Mouse (Mus musculus): ENCODE results near the gene Siah2.

The Siah2 gene

DNA sequence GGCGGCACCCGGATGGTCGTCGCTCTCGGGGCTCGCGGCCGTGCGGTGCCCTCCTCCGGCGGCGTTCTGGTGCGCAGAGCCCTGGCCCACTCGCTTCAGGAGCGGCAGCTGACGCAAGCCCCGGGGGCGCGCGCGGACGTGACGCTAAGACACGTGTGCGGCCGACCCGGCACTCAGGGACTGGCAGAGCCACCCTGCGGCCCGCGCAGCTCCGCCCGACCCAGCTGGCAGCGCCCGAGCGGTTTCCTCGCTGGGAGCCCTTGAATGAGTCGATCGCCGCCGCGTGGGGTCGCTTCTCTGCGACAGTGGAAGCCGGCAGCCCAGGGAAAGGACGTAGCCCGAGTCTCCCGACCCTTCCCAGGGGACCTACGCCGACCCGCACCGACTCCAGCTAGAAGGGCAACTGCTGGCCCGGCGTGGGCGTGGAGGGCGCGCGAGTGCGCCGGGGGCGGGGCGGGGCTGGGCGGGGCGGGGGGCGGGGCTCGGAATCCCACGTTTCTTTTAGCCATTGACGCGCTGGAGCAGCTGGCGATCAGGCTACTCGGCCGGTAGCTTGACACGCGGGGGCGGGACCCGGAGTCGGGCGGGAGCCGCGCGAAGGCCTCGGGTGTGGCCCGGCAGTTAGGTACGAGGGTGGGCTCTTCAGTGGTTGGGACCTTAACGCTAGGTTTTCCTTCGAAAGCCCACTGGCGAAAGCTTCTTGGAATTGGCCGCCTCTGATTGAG, at the start of gene Siah2:
Gene Siah2, minus strand, starts transcription at position 404 of the 725 bp plus-strand sequence.
- DNase-seq, result peak; percentile 92

DNA sequence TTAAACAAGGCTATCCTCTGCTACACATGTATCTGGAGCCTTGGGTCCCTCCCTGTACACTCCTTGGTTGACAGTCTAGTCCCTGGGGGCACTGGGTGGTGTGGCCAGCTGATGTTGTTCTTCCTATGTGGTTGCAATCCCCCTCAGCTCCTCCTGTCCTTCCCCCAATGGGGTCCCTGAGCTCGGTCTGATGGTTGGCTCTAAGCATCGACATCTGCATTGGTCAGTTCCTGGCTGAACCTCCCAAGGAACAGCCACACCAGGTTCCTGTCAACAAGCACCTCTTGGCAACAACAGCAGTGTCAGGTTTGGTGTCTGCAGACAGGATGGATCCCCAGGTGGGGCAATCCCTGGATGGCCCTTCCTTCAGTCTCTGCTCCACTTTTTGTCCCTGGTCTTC, 47.3 kb upstream of the Siah2 start:
- no peak for DNase-seq

DNA sequence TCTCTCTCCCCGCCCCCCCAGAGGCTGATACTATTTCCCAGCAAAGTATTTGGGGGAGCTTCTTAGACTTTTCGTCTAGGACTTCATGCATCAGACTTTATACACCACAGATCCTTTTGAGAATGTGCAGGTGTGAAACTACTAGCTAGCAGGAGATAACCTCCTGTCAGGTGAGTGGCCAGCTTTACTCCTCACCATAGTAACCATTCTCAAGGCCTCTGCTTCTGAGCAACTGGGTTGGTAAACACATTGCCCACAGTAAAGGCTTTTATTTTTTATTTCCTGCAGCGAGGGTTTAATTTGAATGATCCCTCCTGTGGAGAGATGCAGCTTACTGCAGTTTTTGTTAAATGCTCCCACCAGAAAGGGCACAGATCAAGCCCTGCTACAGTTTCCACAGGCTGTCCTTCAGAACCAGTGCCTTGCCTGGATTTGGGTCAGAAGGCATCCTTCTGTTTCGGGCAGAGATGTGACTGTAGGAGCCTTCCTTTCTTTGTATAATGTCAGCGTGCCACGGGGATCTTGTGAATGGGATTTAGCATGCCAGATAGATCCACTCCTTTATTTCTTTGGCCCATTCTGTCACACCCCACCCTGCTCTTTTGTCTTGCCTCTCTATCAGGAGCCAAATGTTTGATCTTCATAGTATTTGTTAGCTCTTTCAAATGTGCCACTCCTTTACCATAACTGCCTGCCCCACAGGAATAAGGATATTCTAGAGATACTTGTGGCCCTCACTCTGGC, 46.3 kb upstream of the Siah2 start:
- no peak for DNase-seq

DNA sequence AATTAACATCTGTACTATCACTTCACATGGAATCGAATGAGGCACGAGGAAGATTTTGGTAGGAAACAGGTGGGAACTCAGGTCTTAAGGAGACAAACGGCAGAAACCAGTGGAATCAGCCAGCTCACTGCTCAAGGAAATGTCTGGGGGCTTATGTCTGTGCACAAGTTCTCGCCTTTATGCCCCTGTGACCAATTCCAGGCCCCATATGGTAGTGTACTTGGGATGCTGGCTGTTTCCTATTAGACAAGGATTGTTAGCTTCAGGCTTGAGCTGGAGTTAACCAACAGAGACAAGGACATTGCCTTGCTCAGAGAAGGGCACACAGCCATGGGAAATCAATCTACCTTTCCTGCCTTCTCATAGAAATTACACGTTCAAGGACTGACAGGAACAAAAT, 39.3 kb upstream of the Siah2 start:
- DNase-seq, result no peak

DNA sequence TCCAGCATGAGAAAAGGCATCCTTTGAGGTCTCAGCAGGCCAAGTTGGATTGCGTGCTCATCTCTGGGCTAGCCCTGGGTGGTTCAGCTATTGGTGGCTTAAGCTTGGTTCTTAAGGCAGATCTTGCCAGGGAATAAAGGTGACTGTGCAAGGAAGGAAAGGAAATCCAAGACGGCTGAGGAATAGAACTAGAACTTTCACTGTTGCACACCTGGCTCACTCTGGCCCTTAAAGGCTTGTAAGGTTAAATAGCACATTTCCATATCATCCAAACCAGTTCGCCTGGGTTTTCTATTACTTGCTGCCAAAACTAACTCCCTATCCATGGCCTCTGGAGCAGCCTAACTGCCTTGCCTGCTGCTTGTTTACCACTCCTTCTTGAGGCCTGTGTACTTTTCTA, 38.4 kb upstream of the Siah2 start:
- DNase-seq, result no peak

DNA sequence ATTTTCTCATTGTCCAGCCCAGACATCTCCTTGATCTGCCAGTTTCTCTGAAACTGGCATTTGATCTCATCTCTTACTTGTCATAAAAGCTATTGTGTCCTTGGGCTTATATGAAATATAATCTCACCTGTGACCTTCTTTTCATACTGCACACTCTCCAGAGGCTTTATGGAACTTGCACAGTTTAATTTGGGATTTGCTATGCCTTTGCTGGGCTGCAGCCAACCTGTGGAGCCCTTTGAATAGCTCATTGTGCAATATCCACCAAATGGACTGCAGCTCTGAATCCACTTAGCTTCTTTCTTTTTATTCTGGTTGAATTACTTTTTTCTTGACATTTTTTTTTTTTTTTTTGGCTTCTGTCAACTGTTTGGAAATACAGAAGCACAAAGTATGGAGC, 37.3 kb upstream of the Siah2 start:
- DNase-seq, result no peak

DNA sequence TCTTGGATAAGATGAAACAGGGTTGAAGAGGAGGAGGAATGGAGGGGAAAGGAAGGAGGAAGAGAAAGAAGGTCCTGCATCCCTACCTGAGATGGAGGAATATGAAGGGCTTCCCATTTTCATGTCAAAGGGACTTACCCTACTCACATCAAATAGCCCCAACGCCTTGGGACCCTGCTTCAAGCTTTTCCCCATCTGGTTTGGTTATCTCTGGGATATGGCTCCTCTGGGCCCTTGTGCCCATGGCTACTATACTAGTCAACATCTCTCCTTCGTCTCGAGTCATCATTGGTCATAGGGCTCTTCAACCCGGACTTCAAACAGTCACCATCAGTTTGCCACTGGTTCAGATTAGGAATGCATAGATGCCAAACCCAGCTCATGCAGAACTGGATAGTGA, 35.4 kb upstream of the Siah2 start:
- DNase-seq, result no peak

DNA sequence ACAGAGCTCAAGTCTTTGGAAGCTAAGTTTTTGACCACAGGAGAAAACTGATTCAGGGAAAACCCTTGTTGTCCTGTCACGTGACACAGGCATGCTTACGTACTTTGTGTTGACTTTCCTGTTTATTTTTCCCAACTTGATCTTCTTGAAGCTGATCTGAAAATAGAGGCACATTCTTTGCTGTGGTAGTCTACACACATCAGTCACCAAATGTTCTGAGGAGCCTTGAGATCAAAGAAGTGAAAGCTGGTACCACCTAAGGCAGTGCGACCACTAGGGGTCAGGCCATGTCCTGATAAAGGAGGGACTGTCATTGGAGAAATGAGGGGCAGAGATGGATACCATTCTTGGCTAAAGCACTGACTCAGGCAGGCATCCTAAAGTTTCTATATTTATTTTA, 34.8 kb upstream of the Siah2 start:
- DNase-seq, result peak; percentile 19

DNA sequence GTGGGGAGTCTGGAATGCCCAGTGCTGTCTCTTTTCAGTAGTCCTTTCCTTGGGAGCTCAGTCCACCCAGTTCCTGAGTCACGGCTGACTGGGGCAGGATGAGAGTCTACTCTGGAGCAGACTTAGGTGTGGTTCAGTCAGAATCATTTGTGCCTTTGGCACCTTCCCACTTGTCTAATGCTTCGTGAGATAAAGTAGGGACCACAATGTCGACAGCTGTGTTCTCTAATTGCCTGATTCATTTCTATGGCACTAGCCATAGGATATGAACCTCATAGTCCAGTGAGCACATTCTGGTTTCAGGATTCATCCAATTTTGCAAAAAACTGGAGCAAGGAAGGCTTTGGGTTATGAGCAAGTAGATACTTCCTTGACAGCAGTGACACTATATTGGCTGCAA, 34.2 kb upstream of the Siah2 start:
- no peak for DNase-seq

DNA sequence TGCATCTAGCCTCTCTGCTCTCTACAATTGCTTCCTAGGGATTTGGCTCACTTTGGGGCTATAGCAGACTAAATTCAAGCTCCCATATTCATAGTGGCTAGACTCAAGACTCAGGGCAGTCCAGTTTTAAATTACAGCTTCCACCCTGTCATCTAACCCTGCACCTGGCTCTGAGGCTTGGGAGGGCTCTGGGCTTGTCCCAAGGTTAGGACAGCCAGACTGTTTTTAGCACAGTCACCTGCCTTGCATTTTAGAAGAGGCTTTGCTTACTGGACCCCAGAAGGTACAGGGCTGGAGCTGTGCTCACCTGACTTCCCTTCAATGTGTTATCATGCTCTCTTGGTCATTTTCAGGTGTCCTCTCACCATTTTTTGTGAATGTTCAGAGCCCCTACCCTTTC, 32.6 kb upstream of the Siah2 start:
- no peak for DNase-seq

DNA sequence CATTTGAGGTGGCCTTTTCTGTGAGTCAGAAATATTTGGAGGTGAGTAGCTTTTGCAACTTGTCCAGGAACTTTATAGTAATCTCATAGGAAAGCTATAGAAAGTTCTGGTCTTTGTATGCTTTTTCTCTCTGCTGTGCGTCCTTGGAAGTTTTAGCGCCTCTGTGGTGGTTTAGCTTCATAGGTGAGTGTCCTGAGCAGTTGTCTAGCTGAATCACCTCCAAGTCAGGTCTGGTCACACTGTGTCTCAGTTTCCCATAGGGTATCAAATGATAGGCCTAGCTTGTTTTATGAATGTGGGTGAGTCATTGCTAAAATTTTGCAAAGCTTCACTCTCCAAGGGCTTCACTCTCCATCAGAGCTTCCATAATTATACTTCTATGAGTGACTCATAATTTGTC, 31.5 kb upstream of the Siah2 start:
- DNase-seq, result no peak

DNA sequence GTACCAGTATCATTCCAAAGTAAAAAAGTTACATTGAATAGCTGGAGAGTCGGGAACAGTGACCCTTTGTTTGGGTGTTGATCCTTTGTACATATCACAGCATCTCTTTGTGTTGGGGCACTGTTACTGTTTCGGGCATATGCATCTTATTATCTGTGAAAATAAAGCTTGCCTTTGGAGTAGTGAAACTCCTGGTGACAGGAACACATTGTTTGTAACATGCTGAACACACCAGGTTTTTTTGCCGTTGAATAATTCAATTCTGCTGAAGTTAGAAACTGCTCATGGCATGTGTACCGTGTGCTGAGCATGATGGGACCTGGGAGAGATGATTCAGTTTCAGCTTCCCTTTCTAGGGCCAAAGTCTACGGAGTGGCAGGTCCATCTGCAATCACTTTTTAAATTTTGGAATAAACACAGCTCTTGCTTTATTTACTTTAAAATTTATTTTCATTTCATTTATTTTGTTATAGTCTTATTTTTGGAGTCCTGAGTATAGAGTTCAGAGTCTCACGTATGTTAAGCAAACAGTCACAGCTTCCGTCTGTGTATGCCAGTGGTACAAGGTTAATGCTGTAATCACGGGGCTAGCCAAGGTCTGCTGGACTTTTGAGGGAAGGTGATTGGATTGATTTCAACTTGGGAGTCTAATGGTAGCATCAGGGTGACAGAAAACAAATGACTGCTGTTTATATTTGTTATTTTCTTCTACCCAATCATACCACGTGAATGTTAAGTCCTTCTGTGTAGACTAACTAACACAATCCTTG, 27.4 kb upstream of the Siah2 start:
- DNase-seq, result no peak

DNA sequence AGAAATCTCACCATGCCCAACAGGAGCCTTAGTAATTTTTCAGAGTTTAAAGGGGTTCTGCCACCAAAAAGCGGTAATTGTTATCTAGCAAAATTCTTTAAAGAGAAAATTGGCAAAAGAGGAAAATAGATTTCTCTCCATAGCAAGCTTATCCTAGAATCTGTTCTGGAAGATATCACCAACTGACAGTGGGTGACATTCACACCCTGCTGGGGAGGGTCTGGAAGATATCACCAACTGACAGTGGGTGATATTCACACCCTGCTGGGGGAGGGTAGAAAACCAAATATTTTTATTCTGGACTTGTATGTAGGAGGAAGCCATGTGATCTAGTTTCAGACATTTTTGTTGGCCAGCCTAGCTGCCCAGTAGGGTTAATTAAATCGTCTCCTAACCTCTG, 24.5 kb upstream of the Siah2 start:
- no peak for DNase-seq

DNA sequence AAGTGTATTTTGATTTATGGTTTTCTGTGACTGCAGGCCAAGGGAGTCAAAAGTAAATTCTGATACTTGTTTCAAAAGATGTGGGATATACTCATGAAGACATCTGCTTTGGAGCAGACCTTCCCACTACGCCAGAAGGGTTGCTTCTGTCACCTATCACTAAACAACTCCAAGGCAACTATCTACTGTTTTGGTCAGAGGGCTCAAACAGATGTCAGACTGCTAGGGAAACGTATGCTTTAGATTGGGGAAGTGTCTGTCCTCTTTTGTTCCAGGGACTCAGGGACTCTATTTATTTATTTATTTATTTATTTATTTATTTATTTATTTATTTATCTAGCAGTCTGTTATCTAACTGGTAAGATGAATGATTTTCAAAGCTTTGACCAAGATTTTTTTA, 22.6 kb upstream of the Siah2 start:
- DNase-seq, result no peak

DNA sequence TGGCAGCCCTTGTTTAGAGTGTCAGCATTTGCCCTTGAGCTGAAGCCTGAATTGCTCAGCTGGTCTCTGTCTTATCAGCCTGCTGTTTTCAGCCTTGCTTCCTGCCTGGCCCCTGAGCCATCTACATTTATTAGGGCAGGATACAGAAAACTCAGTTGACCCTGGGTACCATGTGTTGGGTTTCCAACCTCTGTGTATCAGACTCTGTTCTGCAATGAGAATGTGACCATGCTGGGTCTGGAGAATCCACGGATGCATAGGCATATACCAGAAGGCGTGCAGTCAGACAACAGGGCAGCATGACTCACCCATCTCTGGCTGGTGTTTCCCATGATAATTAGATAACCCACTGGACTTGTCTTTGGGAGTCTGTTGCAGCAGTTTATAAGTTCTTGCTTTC, 21.8 kb upstream of the Siah2 start:
- no peak for DNase-seq

DNA sequence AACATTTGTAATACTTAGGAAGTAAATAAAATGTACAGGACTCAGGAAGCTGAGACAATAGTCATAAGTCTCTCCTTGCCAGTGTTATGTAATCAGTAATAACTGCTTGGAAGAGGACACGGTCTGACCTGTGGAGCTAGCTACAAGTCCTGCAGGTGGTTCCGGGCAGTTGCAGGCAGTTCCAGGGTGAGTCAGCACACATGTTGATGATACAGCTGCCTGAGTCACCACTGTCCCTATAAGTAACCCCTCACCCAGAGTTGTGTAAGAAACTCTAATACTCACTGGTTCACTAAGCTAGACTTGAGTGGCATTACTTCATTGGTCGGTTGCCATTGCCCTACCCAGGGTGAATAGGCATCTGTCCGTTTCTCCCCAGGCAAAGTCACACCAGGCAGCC, 21.0 kb upstream of the Siah2 start:
- no peak for DNase-seq

DNA sequence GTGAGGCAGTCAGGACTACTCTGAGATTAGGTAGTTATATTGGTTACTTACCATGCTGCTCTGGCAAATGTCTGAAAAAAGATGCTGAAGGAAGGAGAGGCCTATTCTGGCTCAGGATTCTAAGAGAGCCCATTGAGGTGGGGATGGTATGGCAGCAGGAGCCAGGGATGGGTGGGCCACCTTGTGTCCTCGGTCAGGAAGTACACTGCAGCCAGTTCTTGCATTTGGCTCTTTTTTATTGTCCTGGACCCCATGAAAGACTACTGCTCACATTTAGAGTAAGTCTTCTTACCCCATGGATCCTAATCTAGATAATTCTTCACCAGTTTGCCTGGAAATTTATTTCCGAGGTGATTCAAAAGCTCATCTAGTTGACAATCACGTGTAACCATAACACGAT, 12.3 kb upstream of the Siah2 start:
- no peak for DNase-seq

DNA sequence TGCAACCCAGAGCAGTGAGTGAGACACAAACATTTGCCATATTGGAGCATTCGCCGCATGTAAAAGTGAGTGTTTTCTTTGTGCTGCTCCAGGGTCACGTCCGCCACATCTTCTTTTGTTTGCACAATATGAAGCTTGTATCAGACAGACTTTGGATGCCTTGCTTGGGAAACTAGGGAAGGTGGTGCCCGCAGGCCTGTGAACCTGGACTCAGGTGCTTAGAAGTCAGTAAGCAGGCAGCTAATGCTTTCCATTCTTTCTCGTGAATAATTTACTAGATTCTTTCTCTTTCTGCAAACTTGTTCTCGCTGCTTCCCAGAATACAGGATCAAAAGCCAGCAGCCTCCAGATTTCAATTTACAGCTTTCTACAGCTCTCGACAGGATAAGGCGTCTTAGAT, 11.5 kb upstream of the Siah2 start:
- DNase-seq, result peak; percentile 61

DNA sequence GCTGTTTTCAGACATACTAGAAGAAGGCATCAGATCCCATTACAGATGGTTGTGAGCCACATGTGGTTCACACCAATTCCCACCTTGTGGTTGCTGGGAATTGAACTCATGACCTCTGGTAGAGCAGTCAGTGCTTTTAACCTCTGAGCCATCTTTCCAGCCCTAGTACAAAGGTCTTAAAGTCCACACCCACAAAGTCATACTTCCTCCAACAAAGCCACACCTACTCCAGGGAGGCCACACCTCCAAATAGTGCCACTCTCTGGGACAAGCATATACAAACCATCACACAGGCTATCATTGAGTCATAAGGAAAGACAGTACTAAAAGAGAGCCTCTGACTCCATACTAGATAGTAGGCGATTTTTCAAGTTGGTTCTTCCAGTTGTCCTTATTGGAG, 10.1 kb upstream of the Siah2 start:
- no peak for DNase-seq

DNA sequence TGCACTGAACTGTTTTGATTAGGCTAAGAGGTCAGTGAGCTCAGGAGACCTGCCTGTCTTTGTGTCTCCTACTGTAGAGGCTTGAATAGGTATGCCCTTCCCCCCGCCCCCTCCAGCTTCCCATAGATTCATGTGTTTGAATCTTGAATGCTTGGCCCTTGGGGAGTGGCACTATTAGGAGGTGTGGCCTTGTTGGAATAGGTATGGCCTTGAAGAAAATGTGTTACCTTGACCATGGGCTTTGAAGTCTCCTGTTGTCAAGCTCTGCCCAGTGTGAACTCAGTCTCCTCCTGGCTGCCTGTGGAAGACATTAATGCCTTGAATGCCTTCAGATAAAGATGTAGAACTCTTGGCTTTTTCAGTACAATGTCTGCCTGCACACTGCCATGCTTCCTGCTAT, 9.2 kb upstream of the Siah2 start:
- DNase-seq, result no peak

DNA sequence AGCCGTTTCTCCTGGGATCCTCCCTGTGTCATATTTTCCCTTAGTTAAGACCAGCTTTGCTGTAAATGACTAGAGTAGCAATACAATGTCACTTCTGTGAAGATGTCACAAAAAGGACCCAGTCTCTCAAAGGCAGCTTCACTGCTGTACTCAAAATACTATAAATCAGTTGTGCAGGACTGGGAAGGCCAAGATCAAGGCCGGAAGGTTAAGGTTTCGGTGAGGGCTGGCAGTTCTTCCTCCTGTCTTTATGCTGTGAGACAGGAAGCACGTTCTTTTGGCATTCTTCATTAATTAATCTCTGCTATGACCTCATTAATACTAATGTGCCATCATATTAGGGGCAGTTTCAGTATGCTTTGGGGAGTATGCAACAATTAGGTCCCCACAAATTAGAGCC, 5.7 kb upstream of the Siah2 start:
- no peak for DNase-seq

DNA sequence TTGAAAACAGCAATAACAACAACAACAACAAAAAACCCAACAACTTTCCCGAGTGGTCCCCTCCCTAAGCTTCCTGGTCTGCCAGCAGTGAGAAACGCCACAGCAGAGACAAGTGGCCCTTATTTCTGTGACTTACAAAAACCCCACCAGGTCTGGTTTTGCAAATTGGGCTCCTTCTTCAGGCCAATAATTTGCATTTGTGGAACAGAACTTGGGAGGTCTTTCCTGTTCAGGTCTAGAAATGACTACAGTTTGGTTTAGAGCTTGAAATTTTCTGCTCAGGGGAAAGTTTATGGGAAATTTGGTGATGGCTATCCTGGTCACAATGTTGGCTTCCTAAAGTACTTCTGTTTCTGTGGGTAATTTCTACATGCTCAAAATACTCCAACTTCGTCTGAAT, 4.6 kb upstream of the Siah2 start:
- DNase-seq, result no peak

DNA sequence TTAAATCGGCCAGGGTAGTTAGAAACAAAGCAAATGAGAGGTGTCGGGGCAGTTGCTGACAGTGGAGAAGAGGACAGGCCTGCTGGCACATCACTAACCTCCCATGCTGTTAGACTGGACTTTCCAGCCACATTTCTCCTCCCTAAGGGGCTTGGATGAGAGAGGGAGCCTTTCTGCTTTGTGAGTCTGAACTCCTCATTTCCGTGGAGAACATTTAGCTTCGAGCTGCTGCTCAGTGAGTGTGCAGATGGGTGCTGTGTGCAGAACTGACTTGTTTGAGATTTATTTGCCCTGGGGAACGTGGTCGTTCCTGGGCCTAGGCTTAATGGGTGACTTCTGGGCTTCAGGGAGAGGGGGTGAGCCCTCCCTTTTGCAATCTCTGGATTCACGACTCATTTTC, 3.3 kb upstream of the Siah2 start:
- DNase-seq, result no peak

DNA sequence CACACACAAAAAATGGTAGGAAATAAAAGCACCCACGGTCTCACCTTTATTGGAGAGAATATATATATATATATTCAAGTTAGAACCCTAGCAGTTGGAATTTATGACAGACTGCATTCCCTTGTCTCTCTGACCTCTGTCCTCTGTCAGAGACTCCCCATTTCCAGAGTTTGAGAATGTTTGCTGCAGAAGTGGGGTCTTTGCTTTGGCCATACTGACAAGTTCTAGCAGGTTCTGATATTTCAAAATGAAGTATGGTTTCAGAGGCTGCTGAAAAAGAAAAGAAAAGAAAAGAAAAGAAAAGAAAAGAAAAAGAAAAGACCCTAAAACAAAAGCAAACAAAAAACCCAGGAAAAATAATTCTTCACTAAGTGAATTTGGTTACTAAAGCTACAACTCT, 2.8 kb upstream of the Siah2 start:
- DNase-seq, result no peak
